Mouse (Mus musculus) embryonic stem cell, embryonic (primary cell): Measurements from ENCODE around the gene Clic4.

Experiments used
- CTCF ChIA-PET, 4 experiments: fragments of 300-600 bp in 2 of 4; fragments of 350-600 bp in 2 of 4; sonication (Branson Sonifier 250); formaldehyde crosslinking; loops; one replicate each; lab custom pipeline; 2022; ENCODE audit warnings: inconsistent platforms in 2 of 4; lab: Charles Lee
- POLR2A ChIA-PET, 4 experiments: fragments of 300-600 bp in 2 of 4; fragments of 350-600 bp in 2 of 4; sonication (Branson Sonifier 250); formaldehyde crosslinking; loops; one replicate each; lab custom pipeline; 2022; ENCODE audit warnings: antibody characterized with exemption in 4 of 4, inconsistent platforms in 1 of 4; lab: Charles Lee

Gene Clic4

GRCm38 (mm10) chr4:135256536-135257450, 15.8 kb downstream of the Clic4 start:
- ChIA-PET POLR2A (interaction anchor here in 3 of 4 experiments (0.5 to 12.1 kb wide), 15 partner anchors 9 to 400 kb away, joined by 3 to 182 read pairs (median 4); partner anchors contain the start of gene Clic4 (in 2 of the 3)), CTCF (interaction anchor here in 1 of 4 experiments (1.3 kb wide), 1 partner anchor 37 kb away, joined by 3 read pairs; no protein-coding TSS in a partner anchor)

- CTCF ChIA-PET = interaction anchor here in 1 of 4 experiments (0.5 kb wide), 1 partner anchor 48 kb away, joined by 3 read pairs; no protein-coding TSS in a partner anchor
- POLR2A ChIA-PET = interaction anchor here in 3 of 4 experiments (0.9 to 12.1 kb wide), 14 partner anchors 13 to 396 kb away, joined by 3 to 182 read pairs (median 4); partner anchors contain the start of genes Clic4 (in 3 of the 3) and Srrm1 (in 1 of the 3)
These were observed 17.8 kb downstream of the Clic4 start for GRCm38 (mm10) chr4:135254770-135255169.

- POLR2A ChIA-PET = interaction anchor here in 3 of 4 experiments (0.8 to 12.1 kb wide), 20 partner anchors 10 to 397 kb away, joined by 3 to 182 read pairs (median 4); partner anchors contain the start of gene Clic4 (in 2 of the 3)
- CTCF ChIA-PET = interaction anchor here in 1 of 4 experiments (0.5 kb wide), 1 partner anchor 48 kb away, joined by 3 read pairs; no protein-coding TSS in a partner anchor
These were observed 18.3 kb downstream of the Clic4 start for GRCm38 (mm10) chr4:135254321-135254720.

- POLR2A ChIA-PET = interaction anchor here in 3 of 4 experiments (0.6 to 12.1 kb wide), 30 partner anchors 11 to 398 kb away, joined by 3 to 182 read pairs (median 4); partner anchors contain the start of genes Clic4 (in 3 of the 3) and Srrm1 (in 1 of the 3)
- CTCF ChIA-PET = no interaction called here
These were observed 19.2 kb downstream of the Clic4 start for GRCm38 (mm10) chr4:135253239-135254039.

GRCm38 (mm10) chr4:135251801-135252200, 20.8 kb downstream of the Clic4 start:
- ChIA-PET CTCF (interaction anchor here (0.5 to 1.7 kb wide), 5 partner anchors 33 to 628 kb away, joined by 3 to 6 read pairs (median 3); no protein-coding TSS in a partner anchor), POLR2A (interaction anchor here in 3 of 4 experiments (0.5 to 12.1 kb wide), 27 partner anchors 10 to 170 kb away, joined by 3 to 182 read pairs (median 4); partner anchors contain the start of gene Clic4 (in 3 of the 3))

- POLR2A ChIA-PET = interaction anchor here in 3 of 4 experiments (0.6 to 8.5 kb wide), 37 partner anchors 10 to 725 kb away, joined by 3 to 38 read pairs (median 5); partner anchors contain the start of genes Clic4 (in 3 of the 3), Rsrp1 (in 1 of the 3) and Srrm1 (in 1 of the 3)
- CTCF ChIA-PET = interaction anchor here (0.5 to 2.5 kb wide), 8 partner anchors 9 to 716 kb away, joined by 3 to 6 read pairs (median 3); no protein-coding TSS in a partner anchor
These were observed 24.2 kb downstream of the Clic4 start for GRCm38 (mm10) chr4:135248250-135249018.

- CTCF ChIA-PET = interaction anchor here (0.5 to 2.5 kb wide), 13 partner anchors 8 to 71 kb away, joined by 3 to 7 read pairs (median 3); no protein-coding TSS in a partner anchor
- POLR2A ChIA-PET = interaction anchor here in 3 of 4 experiments (0.6 to 8.5 kb wide), 44 partner anchors 9 to 324 kb away, joined by 3 to 38 read pairs (median 4); partner anchors contain the start of genes Clic4 (in 3 of the 3), Rsrp1 (in 1 of the 3) and Srrm1 (in 1 of the 3)
These were observed 25.5 kb downstream of the Clic4 start for GRCm38 (mm10) chr4:135246866-135247756.

GRCm38 (mm10) chr4:135246444-135246843, 26.2 kb downstream of the Clic4 start:
- ChIA-PET CTCF (interaction anchor here (0.5 to 2.5 kb wide), 8 partner anchors 9 to 65 kb away, joined by 3 to 6 read pairs (median 4); no protein-coding TSS in a partner anchor), POLR2A (interaction anchor here in 3 of 4 experiments (0.9 to 8.5 kb wide), 30 partner anchors 9 to 82 kb away, joined by 3 to 38 read pairs (median 4); partner anchors contain the start of gene Clic4 (in 3 of the 3))

- CTCF ChIA-PET = interaction anchor here in 3 of 4 experiments (0.5 to 1.6 kb wide), 7 partner anchors 26 to 293 kb away, joined by 3 to 5 read pairs (median 3); no protein-coding TSS in a partner anchor
These were observed 26.8 kb downstream of the Clic4 start for GRCm38 (mm10) chr4:135245841-135246240.

GRCm38 (mm10) chr4:135244335-135244734, 28.3 kb downstream of the Clic4 start:
- ChIA-PET POLR2A (interaction anchor here in 2 of 4 experiments (0.5 to 8.5 kb wide), 9 partner anchors 8 to 73 kb away, joined by 3 to 38 read pairs (median 9); partner anchors contain the start of gene Clic4 (in 1 of the 2)), CTCF (interaction anchor here in 1 of 4 experiments (0.6 kb wide), 1 partner anchor 225 kb away, joined by 5 read pairs; no protein-coding TSS in a partner anchor)

More at GRCm38 (mm10) chr4:135245841-135246240, 26.8 kb downstream of the Clic4 start:
- POLR2A ChIA-PET = interaction anchor here in 3 of 4 experiments (0.9 to 8.5 kb wide), 25 partner anchors 10 to 74 kb away, joined by 3 to 38 read pairs (median 4); partner anchors contain the start of gene Clic4 (in 3 of the 3)

- ChIA-PET CTCF (interaction anchor here in 1 of 4 experiments (0.6 kb wide), 1 partner anchor 259 kb away, joined by 5 read pairs; no protein-coding TSS in a partner anchor), POLR2A (interaction anchor here in 2 of 4 experiments (0.9 to 2.7 kb wide), 6 partner anchors 8 to 59 kb away, joined by 3 to 16 read pairs (median 6); partner anchors contain the start of gene Clic4 (in 1 of the 2))
These were observed 29.6 kb downstream of the Clic4 start for GRCm38 (mm10) chr4:135242913-135243541.

- POLR2A ChIA-PET = interaction anchor here in 3 of 4 experiments (0.7 to 2.7 kb wide), 12 partner anchors 9 to 78 kb away, joined by 3 to 16 read pairs (median 4); partner anchors contain the start of gene Clic4 (in 2 of the 3)
- CTCF ChIA-PET = interaction anchor here in 2 of 4 experiments (0.6 kb wide), 2 partner anchors 71 to 258 kb away, joined by 3 to 5 read pairs; no protein-coding TSS in a partner anchor
These were observed 30.2 kb downstream of the Clic4 start for GRCm38 (mm10) chr4:135242383-135242782.

- CTCF ChIA-PET = interaction anchor here in 2 of 4 experiments (0.5 to 1.6 kb wide), 3 partner anchors 22 to 267 kb away, joined by 3 to 7 read pairs (median 4); no protein-coding TSS in a partner anchor
- POLR2A ChIA-PET = interaction anchor here in 3 of 4 experiments (0.7 to 2.7 kb wide), 16 partner anchors 9 to 156 kb away, joined by 3 to 16 read pairs (median 5); partner anchors contain the start of genes Clic4 (in 2 of the 3) and Ncmap (in 1 of the 3)
These were observed 30.9 kb downstream of the Clic4 start for GRCm38 (mm10) chr4:135241669-135242068.

GRCm38 (mm10) chr4:135241106-135241505, 31.5 kb downstream of the Clic4 start:
- ChIA-PET CTCF (interaction anchor here in 3 of 4 experiments (0.5 to 1.6 kb wide), 7 partner anchors 10 to 266 kb away, joined by 3 to 7 read pairs (median 3); no protein-coding TSS in a partner anchor), POLR2A (interaction anchor here in 3 of 4 experiments (0.8 to 2.7 kb wide), 17 partner anchors 9 to 157 kb away, joined by 3 to 16 read pairs (median 4); partner anchors contain the start of genes Clic4 (in 2 of the 3) and Ncmap (in 1 of the 3))
